Mouse (Mus musculus) G1E (cell line): ENCODE results near the gene Mamdc4.

Experiments used
- CTCF ChIP-seq: IDR thresholded peaks from 2 replicates; pipeline ENCODE4 v1.5.1; 2012; ENCODE audit warnings: low read depth, low read length, inconsistent platforms, mixed read lengths
- GATA1 ChIP-seq: IDR thresholded peaks from 2 replicates; pipeline ENCODE4 v1.6.1; 2012; ENCODE audit warnings: borderline replicate concordance, low read length, inconsistent platforms, mixed read lengths
- POLR2AphosphoS5 ChIP-seq: IDR thresholded peaks from 2 replicates; pipeline ENCODE4 v1.6.1; 2012; ENCODE audit warnings: low read depth, low read length, inconsistent platforms; ENCODE audit not compliant: insufficient replicate concordance
- TAL1 ChIP-seq: conservative IDR thresholded peaks from 2 replicates; pipeline ENCODE4 v1.6.1; 2012; ENCODE audit warnings: low read depth, low read length, inconsistent platforms, mixed read lengths

GRCm38 (mm10) chr2:25582466-25583119 lies 7.9 kb upstream of the Mamdc4 start:
- TF ChIP-seq CTCF (no peak), GATA1 (no peak), POLR2AphosphoS5 (no peak), TAL1 (no peak)
